Mouse (Mus musculus): ENCODE data around the gene Rnf44. TPM values are rescaled to one million over a fixed set of nuclear protein-coding genes. Genes with fewer than 3 reads are reported as not detected.

The Rnf44 gene
- polyA plus RNA-seq, 1 experiment = 30.0 TPM

GRCm38 (mm10) chr13:54691737-54692136 lies 2.0 kb downstream of the Rnf44 start:
- no peaks in the 10 kb centered on the region for H3K36me3 ChIP-seq (ENCODE audit: control insufficient read depth, insufficient read depth)
- TF ChIP-seq MYOD1 (IDR thresholded peaks at IDR 0.05; ENCODE audit: control insufficient read depth, insufficient read length, low read depth) (no peak), MAX (IDR thresholded peaks at IDR 0.05) (no peak), FOSL1 (IDR thresholded peaks at IDR 0.05; ENCODE audit: insufficient read depth, low read length, poor library complexity, severe bottlenecking) (no peak), USF1 (IDR thresholded peaks at IDR 0.05; ENCODE audit: low read depth) (no peak), CTCF (IDR thresholded peaks at IDR 0.05; ENCODE audit: control insufficient read depth, insufficient read depth, insufficient read length) (no peak), CEBPB (IDR thresholded peaks at IDR 0.05; ENCODE audit: low read depth) (no peak), MYOG (IDR thresholded peaks at IDR 0.05; ENCODE audit: control insufficient read depth, extremely low read depth, insufficient read length) (no peak)
- H3K79me2 ChIP-seq (ENCODE audit: control insufficient read depth, insufficient read depth) = peaks cover 60% of the 10 kb centered on the region
- no peaks in the 10 kb centered on the region for H3K27me3 ChIP-seq (ENCODE audit: control insufficient read depth, insufficient read depth, insufficient read length)
- H3K79me3 ChIP-seq (ENCODE audit: low read depth) = peaks cover 49% of the 10 kb centered on the region
- no peak overlapping the region for H3ac ChIP-seq (ENCODE audit: control insufficient read depth, insufficient read length, low read depth)
- H3K4me3 ChIP-seq (ENCODE audit: insufficient read depth, poor library complexity, severe bottlenecking) = no peak overlapping the region

- TF ChIP-seq FOSL1 (IDR thresholded peaks at IDR 0.05; ENCODE audit: insufficient read depth, low read length, poor library complexity, severe bottlenecking) (no peak), MYOD1 (IDR thresholded peaks at IDR 0.05; ENCODE audit: control insufficient read depth, insufficient read length, low read depth) (no peak), CEBPB (IDR thresholded peaks at IDR 0.05; ENCODE audit: low read depth) (no peak), CTCF (IDR thresholded peaks at IDR 0.05; ENCODE audit: control insufficient read depth, insufficient read depth, insufficient read length) (no peak), USF1 (IDR thresholded peaks at IDR 0.05; ENCODE audit: low read depth) (no peak), MAX (IDR thresholded peaks at IDR 0.05) (no peak)
- Histone ChIP-seq H3K79me3 (ENCODE audit: low read depth) (peaks cover 64% of the 10 kb centered on the region), H3K4me3 (ENCODE audit: insufficient read depth, poor library complexity, severe bottlenecking) (no peak overlapping the region), H3K79me2 (ENCODE audit: control insufficient read depth, insufficient read depth) (peaks cover 75% of the 10 kb centered on the region), H3K27me3 (ENCODE audit: control insufficient read depth, insufficient read depth, insufficient read length) (no peaks in the 10 kb centered on the region), H3ac (ENCODE audit: control insufficient read depth, insufficient read length, low read depth) (no peak overlapping the region), H3K36me3 (ENCODE audit: control insufficient read depth, insufficient read depth) (no peaks in the 10 kb centered on the region)
These were observed 3.5 kb downstream of the Rnf44 start for GRCm38 (mm10) chr13:54690151-54690740.

GRCm38 (mm10) chr13:54687575-54688424 lies 5.9 kb downstream of the Rnf44 start:
- TF ChIP-seq MAX (IDR thresholded peaks at IDR 0.05) (peak; percentile 57), CEBPB (IDR thresholded peaks at IDR 0.05; ENCODE audit: low read depth) (no peak), FOSL1 (IDR thresholded peaks at IDR 0.05; ENCODE audit: insufficient read depth, low read length, poor library complexity, severe bottlenecking) (no peak), USF1 (IDR thresholded peaks at IDR 0.05; ENCODE audit: low read depth) (peak; percentile 87)

GRCm38 (mm10) chr13:54687096-54687495 lies 6.6 kb downstream of the Rnf44 start:
- Histone ChIP-seq H3K36me3 (ENCODE audit: control insufficient read depth, insufficient read depth) (peaks cover 15% of the 10 kb centered on the region), H3K79me2 (ENCODE audit: control insufficient read depth, insufficient read depth) (peaks cover 83% of the 10 kb centered on the region), H3K4me3 (ENCODE audit: insufficient read depth, poor library complexity, severe bottlenecking) (peak overlapping the region; percentile 83), H3ac (ENCODE audit: control insufficient read depth, insufficient read length, low read depth) (peak overlapping the region; percentile 83), H3K27me3 (ENCODE audit: control insufficient read depth, insufficient read depth, insufficient read length) (no peaks in the 10 kb centered on the region), H3K79me3 (ENCODE audit: low read depth) (peaks cover 65% of the 10 kb centered on the region)
- no peak for TF ChIP-seq CEBPB (IDR thresholded peaks at IDR 0.05; ENCODE audit: low read depth)
- TF ChIP-seq MAX (IDR thresholded peaks at IDR 0.05) = peak; percentile 97

More at GRCm38 (mm10) chr13:54687575-54688424, 5.9 kb downstream of the Rnf44 start:
- H3K4me3 ChIP-seq (ENCODE audit: insufficient read depth, poor library complexity, severe bottlenecking) = peak overlapping the region; percentile 83
- H3K79me2 ChIP-seq (ENCODE audit: control insufficient read depth, insufficient read depth) = peaks cover 90% of the 10 kb centered on the region
- no peaks in the 10 kb centered on the region for H3K27me3 ChIP-seq (ENCODE audit: control insufficient read depth, insufficient read depth, insufficient read length)
- peak overlapping the region; percentile 83 for H3ac ChIP-seq (ENCODE audit: control insufficient read depth, insufficient read length, low read depth)
- H3K79me3 ChIP-seq (ENCODE audit: low read depth) = peaks cover 72% of the 10 kb centered on the region
- peaks cover 12% of the 10 kb centered on the region for H3K36me3 ChIP-seq (ENCODE audit: control insufficient read depth, insufficient read depth)

GRCm38 (mm10) chr13:54686139-54687053 lies 7.3 kb downstream of the Rnf44 start:
- peak overlapping the region; percentile 83 for H3K4me3 ChIP-seq (ENCODE audit: insufficient read depth, poor library complexity, severe bottlenecking)
- H3ac ChIP-seq (ENCODE audit: control insufficient read depth, insufficient read length, low read depth) = peak overlapping the region; percentile 83
- H3K27me3 ChIP-seq (ENCODE audit: control insufficient read depth, insufficient read depth, insufficient read length) = no peaks in the 10 kb centered on the region
- peaks cover 76% of the 10 kb centered on the region for H3K79me2 ChIP-seq (ENCODE audit: control insufficient read depth, insufficient read depth)
- peaks cover 16% of the 10 kb centered on the region for H3K36me3 ChIP-seq (ENCODE audit: control insufficient read depth, insufficient read depth)
- peaks cover 58% of the 10 kb centered on the region for H3K79me3 ChIP-seq (ENCODE audit: low read depth)
- no peak for TF ChIP-seq CEBPB (IDR thresholded peaks at IDR 0.05; ENCODE audit: low read depth)
- TF ChIP-seq MYOG (IDR thresholded peaks at IDR 0.05; ENCODE audit: control insufficient read depth, extremely low read depth, insufficient read length) = no peak
- no peak for TF ChIP-seq FOSL1 (IDR thresholded peaks at IDR 0.05; ENCODE audit: insufficient read depth, low read length, poor library complexity, severe bottlenecking)
- TF ChIP-seq MYOD1 (IDR thresholded peaks at IDR 0.05; ENCODE audit: control insufficient read depth, insufficient read length, low read depth) = no peak
- TF ChIP-seq CTCF (IDR thresholded peaks at IDR 0.05; ENCODE audit: control insufficient read depth, insufficient read depth, insufficient read length) = no peak
- no peak for TF ChIP-seq MAX (IDR thresholded peaks at IDR 0.05)
